Mouse (Mus musculus): ENCODE measurements around the gene Trpm2. TPM values are rescaled to one million over a fixed set of nuclear protein-coding genes. Genes with fewer than 3 reads are reported as not detected.
A peak's percentile ranks its signal among the peaks of the same experiment; 100 is the strongest.

Trpm2 gene
- polyA plus RNA-seq, 1 experiment from 2014 or later, result 0.13 TPM

- Histone ChIP-seq H3K4me2 (no peak overlapping the region), H3K4me1 (ENCODE audit: control insufficient read depth, insufficient read depth, low read length) (peaks cover 11% of the 10 kb centered on the region), H3K27me3 (ENCODE audit: control insufficient read depth, insufficient read depth, low read length) (no peaks in the 10 kb centered on the region), H3K27ac (ENCODE audit: low read depth, low read length) (no peak overlapping the region), H3K4me3 (ENCODE audit: low read depth, low read length) (no peak overlapping the region), H3K36me3 (ENCODE audit: control insufficient read depth, insufficient read depth, low read length) (peaks cover 40% of the 10 kb centered on the region), H3K9me3 (replicated peaks; ENCODE audit: control insufficient read depth, low read length) (no peaks in the 10 kb centered on the region), H3K9ac (ENCODE audit: low read depth, low read length) (no peak overlapping the region)
- WGBS (ENCODE audit: insufficient replicate concordance), result 92% methylated on average over 11 of the region's 11 CpGs
- ATAC-seq (replicated peaks; ENCODE audit: insufficient number of reproducible peaks, low FRiP score, low TSS enrichment), result no peak
Measured at GRCm38 (mm10) chr10:78001796-78002195, 31.4 kb upstream of the Trpm2 start.

- Histone ChIP-seq H3K4me3 (ENCODE audit: low read depth, low read length) (no peak overlapping the region), H3K9ac (ENCODE audit: low read depth, low read length) (no peak overlapping the region), H3K4me2 (no peak overlapping the region), H3K4me1 (ENCODE audit: control insufficient read depth, insufficient read depth, low read length) (no peaks in the 10 kb centered on the region), H3K36me3 (ENCODE audit: control insufficient read depth, insufficient read depth, low read length) (peaks cover 42% of the 10 kb centered on the region), H3K27me3 (ENCODE audit: control insufficient read depth, insufficient read depth, low read length) (no peaks in the 10 kb centered on the region), H3K9me3 (replicated peaks; ENCODE audit: control insufficient read depth, low read length) (no peaks in the 10 kb centered on the region), H3K27ac (ENCODE audit: low read depth, low read length) (no peak overlapping the region)
- ATAC-seq (replicated peaks; ENCODE audit: insufficient number of reproducible peaks, low FRiP score, low TSS enrichment), result no peak
- WGBS (ENCODE audit: insufficient replicate concordance), result 97% methylated on average over 5 of the region's 5 CpGs
Measured at GRCm38 (mm10) chr10:78000200-78000599, 29.8 kb upstream of the Trpm2 start.

- Histone ChIP-seq H3K4me2 (no peak overlapping the region), H3K27me3 (ENCODE audit: control insufficient read depth, insufficient read depth, low read length) (no peaks in the 10 kb centered on the region), H3K9me3 (replicated peaks; ENCODE audit: control insufficient read depth, low read length) (no peaks in the 10 kb centered on the region), H3K4me1 (ENCODE audit: control insufficient read depth, insufficient read depth, low read length) (no peaks in the 10 kb centered on the region), H3K36me3 (ENCODE audit: control insufficient read depth, insufficient read depth, low read length) (peaks cover 50% of the 10 kb centered on the region), H3K9ac (ENCODE audit: low read depth, low read length) (no peak overlapping the region), H3K4me3 (ENCODE audit: low read depth, low read length) (no peak overlapping the region), H3K27ac (ENCODE audit: low read depth, low read length) (no peak overlapping the region)
- WGBS (ENCODE audit: insufficient replicate concordance), result 85% methylated on average over 3 of the region's 3 CpGs
- ATAC-seq (replicated peaks; ENCODE audit: insufficient number of reproducible peaks, low FRiP score, low TSS enrichment), result no peak
Measured at GRCm38 (mm10) chr10:77995639-77996038, 25.3 kb upstream of the Trpm2 start.

- H3K36me3 ChIP-seq (ENCODE audit: control insufficient read depth, insufficient read depth, low read length), result peaks cover 22% of the 10 kb centered on the region
Measured at GRCm38 (mm10) chr10:77985775-77986174, 15.4 kb upstream of the Trpm2 start.

GRCm38 (mm10) chr10:77984660-77985059, 14.3 kb upstream of the Trpm2 start:
- no peaks in the 10 kb centered on the region for H3K9me3 ChIP-seq (replicated peaks; ENCODE audit: control insufficient read depth, low read length)
- H3K9ac ChIP-seq (ENCODE audit: low read depth, low read length), result no peak overlapping the region
- no peaks in the 10 kb centered on the region; the same call in 1 of the 2 replicates for H3K27me3 ChIP-seq (ENCODE audit: control insufficient read depth, insufficient read depth, low read length)
- no peaks in the 10 kb centered on the region; the same call in 1 of the 2 replicates for H3K4me1 ChIP-seq (ENCODE audit: control insufficient read depth, insufficient read depth, low read length)
- ATAC-seq (replicated peaks; ENCODE audit: insufficient number of reproducible peaks, low FRiP score, low TSS enrichment), result no peak; the same call in 1 of the 2 replicates
- H3K4me2 ChIP-seq, result no peak overlapping the region
- H3K27ac ChIP-seq (ENCODE audit: low read depth, low read length), result no peak overlapping the region
- peaks cover 14% of the 10 kb centered on the region for H3K36me3 ChIP-seq (ENCODE audit: control insufficient read depth, insufficient read depth, low read length)
- WGBS (ENCODE audit: insufficient replicate concordance), result 2% methylated on average over 4 of the region's 4 CpGs
- H3K4me3 ChIP-seq (ENCODE audit: low read depth, low read length), result no peak overlapping the region

More at GRCm38 (mm10) chr10:77985775-77986174, 15.4 kb upstream of the Trpm2 start:
- no peak overlapping the region for H3K9ac ChIP-seq (ENCODE audit: low read depth, low read length)
- 65% methylated on average over 5 of the region's 5 CpGs for WGBS (ENCODE audit: insufficient replicate concordance)
- H3K4me3 ChIP-seq (ENCODE audit: low read depth, low read length), result no peak overlapping the region
- no peaks in the 10 kb centered on the region for H3K27me3 ChIP-seq (ENCODE audit: control insufficient read depth, insufficient read depth, low read length)
- no peak overlapping the region for H3K4me2 ChIP-seq
- ATAC-seq (replicated peaks; ENCODE audit: insufficient number of reproducible peaks, low FRiP score, low TSS enrichment), result no peak
- no peaks in the 10 kb centered on the region for H3K9me3 ChIP-seq (replicated peaks; ENCODE audit: control insufficient read depth, low read length)
- H3K4me1 ChIP-seq (ENCODE audit: control insufficient read depth, insufficient read depth, low read length), result no peaks in the 10 kb centered on the region; the same call in 1 of the 2 replicates
- H3K27ac ChIP-seq (ENCODE audit: low read depth, low read length), result no peak overlapping the region

GRCm38 (mm10) chr10:77978351-77979350, 8.3 kb upstream of the Trpm2 start, which contains the start of gene 1810043G02Rik:
TSS of gene 1810043G02Rik (plus strand) at chr10:77978524.
- peak; percentile 94 for ATAC-seq (replicated peaks; ENCODE audit: insufficient number of reproducible peaks, low FRiP score, low TSS enrichment)
- Histone ChIP-seq H3K9me3 (replicated peaks; ENCODE audit: control insufficient read depth, low read length) (no peaks in the 10 kb centered on the region), H3K4me2 (peak within 1 kb of the TSS; percentile 88), H3K4me1 (ENCODE audit: control insufficient read depth, insufficient read depth, low read length) (peaks cover 5% of the 10 kb centered on the region), H3K9ac (ENCODE audit: low read depth, low read length) (peak within 1 kb of the TSS; percentile 80), H3K4me3 (ENCODE audit: low read depth, low read length) (peak within 1 kb of the TSS; percentile 70), H3K27ac (ENCODE audit: low read depth, low read length) (peak within 1 kb of the TSS; percentile 29; the same call in 1 of the 2 replicates), H3K36me3 (ENCODE audit: control insufficient read depth, insufficient read depth, low read length) (no peaks in the 10 kb centered on the region), H3K27me3 (ENCODE audit: control insufficient read depth, insufficient read depth, low read length) (no peaks in the 10 kb centered on the region; the same call in 1 of the 2 replicates)
- 1% methylated on average over 57 of the region's 57 CpGs for WGBS (ENCODE audit: insufficient replicate concordance)

- no peak overlapping the region for H3K4me2 ChIP-seq
- no peak overlapping the region for H3K9ac ChIP-seq (ENCODE audit: low read depth, low read length)
- H3K4me3 ChIP-seq (ENCODE audit: low read depth, low read length), result no peak overlapping the region
- no peak for ATAC-seq (replicated peaks; ENCODE audit: insufficient number of reproducible peaks, low FRiP score, low TSS enrichment)
- no peak overlapping the region for H3K27ac ChIP-seq (ENCODE audit: low read depth, low read length)
- H3K4me1 ChIP-seq (ENCODE audit: control insufficient read depth, insufficient read depth, low read length), result peaks cover 5% of the 10 kb centered on the region
- no peaks in the 10 kb centered on the region for H3K36me3 ChIP-seq (ENCODE audit: control insufficient read depth, insufficient read depth, low read length)
- no peaks in the 10 kb centered on the region; the same call in 1 of the 2 replicates for H3K27me3 ChIP-seq (ENCODE audit: control insufficient read depth, insufficient read depth, low read length)
- no peaks in the 10 kb centered on the region for H3K9me3 ChIP-seq (replicated peaks; ENCODE audit: control insufficient read depth, low read length)
- 63% methylated on average over 8 of the region's 8 CpGs for WGBS (ENCODE audit: insufficient replicate concordance)
Measured at GRCm38 (mm10) chr10:77976458-77977150, 6.2 kb upstream of the Trpm2 start.

- 9% methylated on average over 4 of the region's 4 CpGs for WGBS (ENCODE audit: insufficient replicate concordance)
- ATAC-seq (replicated peaks; ENCODE audit: insufficient number of reproducible peaks, low FRiP score, low TSS enrichment), result no peak
- peaks cover 5% of the 10 kb centered on the region for H3K4me1 ChIP-seq (ENCODE audit: control insufficient read depth, insufficient read depth, low read length)
- no peaks in the 10 kb centered on the region for H3K9me3 ChIP-seq (replicated peaks; ENCODE audit: control insufficient read depth, low read length)
- no peak overlapping the region for H3K9ac ChIP-seq (ENCODE audit: low read depth, low read length)
- H3K27ac ChIP-seq (ENCODE audit: low read depth, low read length), result no peak overlapping the region
- H3K27me3 ChIP-seq (ENCODE audit: control insufficient read depth, insufficient read depth, low read length), result peaks cover under 1% of the 10 kb centered on the region
- H3K4me3 ChIP-seq (ENCODE audit: low read depth, low read length), result no peak overlapping the region
- no peak overlapping the region for H3K4me2 ChIP-seq
- H3K36me3 ChIP-seq (ENCODE audit: control insufficient read depth, insufficient read depth, low read length), result no peaks in the 10 kb centered on the region
Measured at GRCm38 (mm10) chr10:77975653-77976052, 5.3 kb upstream of the Trpm2 start.
